Mouse (Mus musculus): ENCODE data around the gene Fkbp3.

- no peak for TF ChIP-seq CTCF (IDR thresholded peaks at IDR 0.05; ENCODE audit: borderline replicate concordance, insufficient read depth, low read depth, low read length)
- peak; percentile 89 for TF ChIP-seq POLR2A (IDR thresholded peaks at IDR 0.05; ENCODE audit: borderline replicate concordance, insufficient read depth, low read length)
Measured at GRCm38 (mm10) chr12:65036190-65036870, 37.5 kb downstream of the Fkbp3 start, which contains the start of gene Prpf39.

All from cerebellum, adult 2 months (tissue).